Mouse (Mus musculus) lung, embryonic 14.5 days (tissue): ENCODE measurements around the gene Gm28308. TPM values are rescaled to one million over a fixed set of nuclear protein-coding genes. Genes with fewer than 3 reads are reported as not detected.

ENCODE experiments used
- ATAC-seq: fragments of 200-750 bp; cut with Nextera tagmentation; 2 replicates; pipeline ENCODE4 v1.8.0; 2017; ENCODE audit warnings: mild to moderate bottlenecking, moderate TSS enrichment, moderate library complexity; ENCODE audit not compliant: insufficient read depth
- DNase-seq: peaks from one replicate; pipeline ENCODE4 v3.0.0-alpha.2; 2015
- H3K27ac ChIP-seq: fragments of 300-500 bp; sonication (generic); 2 replicates; pipeline ENCODE4 v1.5.1; 2014; ENCODE audit warnings: low read depth, mild to moderate bottlenecking, moderate library complexity
- H3K27me3 ChIP-seq: fragments of 300-500 bp; sonication (generic); 2 replicates; pipeline ENCODE4 v1.6.1; 2014; ENCODE audit warnings: low read length, control low read depth; ENCODE audit not compliant: insufficient read depth
- H3K36me3 ChIP-seq: fragments of 300-500 bp; sonication (generic); 2 replicates; pipeline ENCODE4 v1.6.1; 2014; ENCODE audit warnings: control low read depth; ENCODE audit not compliant: insufficient read depth
- H3K4me1 ChIP-seq: fragments of 300-500 bp; sonication (generic); 2 replicates; pipeline ENCODE4 v1.6.1; 2014; ENCODE audit warnings: antibody characterized with exemption, control low read depth; ENCODE audit not compliant: insufficient read depth
- H3K4me2 ChIP-seq: fragments of 300-500 bp; sonication (generic); 2 replicates; pipeline ENCODE4 v1.6.1; 2014; ENCODE audit warnings: mild to moderate bottlenecking
- H3K4me3 ChIP-seq: fragments of 300-500 bp; sonication (generic); 2 replicates; pipeline ENCODE4 v1.5.1; 2014; ENCODE audit warnings: low read depth, low read length
- H3K9ac ChIP-seq: fragments of 300-500 bp; sonication (generic); 2 replicates; pipeline ENCODE4 v1.6.1; 2014
- H3K9me3 ChIP-seq: fragments of 300-500 bp; sonication (generic); 2 replicates; pipeline ENCODE4 v1.6.1; 2016; ENCODE audit warnings: low read depth, low read length, control low read depth
- CTCF ChIP-seq: IDR thresholded peaks from 2 replicates; pipeline ENCODE4 v1.5.1; 2016; ENCODE audit warnings: antibody characterized with exemption, low read depth
- WGBS: fragments of 180-500 bp; shearing (Covaris S2); extraction: QIAGEN DNeasy Blood & Tissue Kit; methylation state at CpG from one replicate; pipeline ENCODE4 v1.1.7; 2014; 5-methylcytosine and 5-hydroxymethylcytosine counted together
- polyA plus RNA-seq: library from polyadenylated mRNA; unstranded; fragments of >200 nt; fragmentation: Nextera tagmentation; extraction: Ambion mirVana; gene quantifications from 2 replicates; pipeline ENCODE4 v1.2.1, GENCODE M21; 2014

Gene Gm28308
- polyA plus RNA-seq, 1 experiment from 2014 or later = not detected

GRCm38 (mm10) chr6:52205221-52205620 is 7.9 kb downstream of the Gm28308 start:
- WGBS = 16% methylated on average over 14 of the region's 14 CpGs
- ATAC-seq = no peak
- no peaks in the 10 kb centered on the region for H3K9me3 ChIP-seq
- no peak for DNase-seq
- H3K27me3 ChIP-seq = peaks cover 83% of the 10 kb centered on the region
- H3K27ac ChIP-seq = peak overlapping the region; percentile 83
- TF ChIP-seq CTCF = no peak
- H3K9ac ChIP-seq = peak overlapping the region; percentile 100
- H3K4me3 ChIP-seq = peak overlapping the region; percentile 90
- H3K4me2 ChIP-seq = peak overlapping the region; percentile 87
- peaks cover 3% of the 10 kb centered on the region; the same call in 1 of the 2 replicates for H3K4me1 ChIP-seq
- peaks cover 24% of the 10 kb centered on the region for H3K36me3 ChIP-seq

- Histone ChIP-seq H3K27me3 (peaks cover 79% of the 10 kb centered on the region), H3K9ac (peak within 1 kb of the TSS; percentile 100), H3K27ac (peak within 1 kb of the TSS; percentile 97), H3K9me3 (no peaks in the 10 kb centered on the region), H3K4me1 (peaks cover 3% of the 10 kb centered on the region; the same call in 1 of the 2 replicates), H3K36me3 (peaks cover 24% of the 10 kb centered on the region), H3K4me2 (peak within 1 kb of the TSS; percentile 87), H3K4me3 (peak within 1 kb of the TSS; percentile 90)
- DNase-seq = peak; percentile 98
- WGBS = under 1% methylated on average over 65 of the region's 65 CpGs
- ATAC-seq = peak; percentile 88
- TF ChIP-seq CTCF = peak; percentile 78
Observed at GRCm38 (mm10) chr6:52204050-52204752, 8.9 kb downstream of the Gm28308 start, which contains the start of gene Hoxa5. TSS of gene Hoxa5 (minus strand) at chr6:52204587.

- no peak for ATAC-seq
- Histone ChIP-seq H3K4me2 (peak overlapping the region; percentile 87), H3K9me3 (no peaks in the 10 kb centered on the region), H3K4me3 (peak overlapping the region; percentile 90), H3K27me3 (peaks cover 77% of the 10 kb centered on the region), H3K36me3 (peaks cover 24% of the 10 kb centered on the region), H3K4me1 (no peaks in the 10 kb centered on the region; the same call in 1 of the 2 replicates), H3K27ac (peak overlapping the region; percentile 97), H3K9ac (peak overlapping the region; percentile 100)
- under 1% methylated on average over 45 of the region's 46 CpGs for WGBS
- TF ChIP-seq CTCF = no peak
- DNase-seq = peak; percentile 40
Observed at GRCm38 (mm10) chr6:52203371-52204049, 9.6 kb downstream of the Gm28308 start.

GRCm38 (mm10) chr6:52203121-52203370 is 10.1 kb downstream of the Gm28308 start:
- DNase-seq (peak; percentile 41), ATAC-seq (no peak)
- H3K9ac ChIP-seq = peak overlapping the region; percentile 100
- H3K27me3 ChIP-seq = peaks cover 74% of the 10 kb centered on the region
- peak overlapping the region; percentile 90 for H3K4me3 ChIP-seq
- peak overlapping the region; percentile 87 for H3K4me2 ChIP-seq
- H3K9me3 ChIP-seq = no peaks in the 10 kb centered on the region
- TF ChIP-seq CTCF = no peak
- H3K36me3 ChIP-seq = peaks cover 24% of the 10 kb centered on the region
- no peaks in the 10 kb centered on the region; the same call in 1 of the 2 replicates for H3K4me1 ChIP-seq
- H3K27ac ChIP-seq = peak overlapping the region; percentile 97
- under 1% methylated on average over 10 of the region's 10 CpGs for WGBS

- H3K27ac ChIP-seq = peak overlapping the region; percentile 97
- H3K36me3 ChIP-seq = peaks cover 24% of the 10 kb centered on the region
- no peaks in the 10 kb centered on the region; the same call in 1 of the 2 replicates for H3K4me1 ChIP-seq
- peak overlapping the region; percentile 100 for H3K9ac ChIP-seq
- 8% methylated on average over 22 of the region's 22 CpGs for WGBS
- H3K4me3 ChIP-seq = peak overlapping the region; percentile 90
- TF ChIP-seq CTCF = no peak
- H3K4me2 ChIP-seq = peak overlapping the region; percentile 87
- DNase-seq (peak; percentile 53), ATAC-seq (no peak)
- peaks cover 73% of the 10 kb centered on the region for H3K27me3 ChIP-seq
- H3K9me3 ChIP-seq = no peaks in the 10 kb centered on the region
Observed at GRCm38 (mm10) chr6:52202362-52203120, 10.6 kb downstream of the Gm28308 start.

GRCm38 (mm10) chr6:52201269-52201668 is 11.9 kb downstream of the Gm28308 start:
- peak overlapping the region; percentile 97 for H3K27ac ChIP-seq
- peak overlapping the region; percentile 87 for H3K4me2 ChIP-seq
- H3K36me3 ChIP-seq = peaks cover 24% of the 10 kb centered on the region
- H3K9ac ChIP-seq = peak overlapping the region; percentile 100
- DNase-seq (peak; percentile 49), ATAC-seq (no peak)
- H3K9me3 ChIP-seq = no peaks in the 10 kb centered on the region
- H3K27me3 ChIP-seq = peaks cover 65% of the 10 kb centered on the region
- TF ChIP-seq CTCF = no peak
- H3K4me1 ChIP-seq = peaks cover 2% of the 10 kb centered on the region; the same call in 1 of the 2 replicates
- WGBS = 18% methylated on average over 1 of the region's 1 CpGs
- peak overlapping the region; percentile 90 for H3K4me3 ChIP-seq
